Mouse (Mus musculus) right cerebral cortex, adult 2 months (tissue): ENCODE data around the gene Map4k5.
A peak's percentile ranks its signal among the peaks of the same experiment; 100 is the strongest.

ENCODE experiments used
- DNase-seq, 2 experiments: peaks; one replicate each; pipeline ENCODE4 v3.0.0; 2021 to 2022; ENCODE audit warnings: low spot score in 2 of 2

Map4k5 gene

DNA sequence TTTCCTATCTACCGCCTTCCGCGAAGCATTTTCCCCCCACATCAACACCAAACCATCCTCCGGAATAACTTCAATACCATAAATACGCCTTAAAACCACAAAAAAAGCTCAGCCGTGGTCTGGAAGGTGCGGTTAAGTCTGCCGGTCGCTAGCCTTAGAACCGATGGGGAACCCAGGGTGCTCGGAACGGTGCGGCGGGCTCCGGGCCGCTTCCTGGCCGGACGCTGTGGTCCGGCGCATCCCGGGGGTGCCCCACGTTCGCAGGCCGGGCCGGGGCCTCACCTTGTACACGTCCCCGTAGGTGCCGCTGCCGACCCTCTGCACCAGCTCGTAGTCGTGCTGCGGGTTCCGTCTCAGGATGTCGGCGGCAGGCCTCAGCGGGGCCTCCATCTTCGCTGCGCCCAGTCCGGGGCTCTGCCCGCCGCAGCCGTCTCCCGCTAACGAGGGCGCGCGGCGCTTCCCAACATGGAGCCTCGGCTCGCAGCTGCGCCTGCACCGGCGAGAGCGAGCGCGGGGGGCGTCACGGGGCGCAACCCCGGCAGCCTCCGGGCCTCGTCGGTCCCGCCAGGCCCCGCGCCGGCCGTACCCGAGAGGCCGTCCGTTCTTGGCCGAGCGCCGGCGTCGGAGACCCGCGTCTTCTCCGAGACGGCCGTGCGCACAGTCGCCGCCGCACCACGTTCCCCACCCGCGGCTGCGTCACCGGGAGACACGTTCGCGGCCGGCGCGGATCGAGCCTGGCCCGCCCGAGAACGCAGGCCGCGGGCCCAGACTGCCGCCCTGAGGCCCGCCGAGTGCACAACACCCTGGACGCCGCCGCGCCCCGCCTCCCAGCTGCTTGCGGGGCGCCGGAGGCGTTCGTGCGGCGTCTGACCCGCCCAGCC lies at the start of gene Map4k5, which contains the start of gene Atl1:
TSS of gene Map4k5 (minus strand) at position 830 of the 881 bp plus-strand sequence.
TSS of gene Atl1 (plus strand) at position 244 of the 881 bp plus-strand sequence.
- DNase-seq: peak; percentile 86 to 88

GRCm38 (mm10) chr12:69941655-69942329 lies 48.8 kb upstream of the Map4k5 start:
- DNase-seq: no peak

- no peak for DNase-seq
Measured at GRCm38 (mm10) chr12:69939291-69939690, 46.3 kb upstream of the Map4k5 start.

DNA sequence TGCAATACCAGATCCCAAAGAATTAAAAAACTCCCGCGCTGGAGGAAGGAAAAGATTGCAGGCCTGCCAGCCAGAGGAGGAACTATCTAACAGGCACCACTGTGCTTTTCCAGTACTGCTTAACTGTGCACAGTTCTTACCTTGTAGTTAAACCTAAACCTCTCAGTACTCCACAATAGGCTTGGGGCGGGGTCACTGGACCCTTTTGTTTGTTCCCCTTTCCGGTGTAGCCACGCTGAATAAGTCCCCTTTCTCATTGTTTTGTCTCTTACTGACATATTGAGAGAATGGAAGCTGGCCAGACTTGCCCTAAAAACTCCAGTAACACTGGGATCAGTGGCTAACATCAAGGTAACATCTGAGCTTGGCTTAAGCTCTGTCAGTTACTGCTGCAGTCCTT lies 44.7 kb upstream of the Map4k5 start:
- no peak for DNase-seq

GRCm38 (mm10) chr12:69926716-69927115 lies 33.7 kb upstream of the Map4k5 start:
- DNase-seq: no peak

DNA sequence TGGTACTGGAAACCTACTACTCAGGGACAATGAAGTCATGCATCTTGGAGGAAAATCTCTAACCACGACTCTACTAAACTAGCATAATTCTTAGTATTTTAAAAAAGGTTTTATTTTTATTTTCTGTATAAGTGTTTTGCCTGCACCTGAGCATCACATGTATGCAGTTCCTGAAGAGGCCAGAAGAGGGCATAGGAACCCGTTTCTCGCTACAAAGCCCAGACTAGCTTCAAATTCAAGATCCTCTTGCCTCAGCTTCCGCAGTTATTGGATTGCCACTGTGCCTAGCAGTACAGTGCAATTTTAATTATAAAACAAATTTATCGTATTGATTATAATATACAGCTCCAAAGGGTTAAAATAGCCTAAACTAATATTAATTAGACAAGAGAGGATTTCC lies 31.0 kb upstream of the Map4k5 start:
- DNase-seq: peak in 1 of 2 experiments; percentile 26

DNA sequence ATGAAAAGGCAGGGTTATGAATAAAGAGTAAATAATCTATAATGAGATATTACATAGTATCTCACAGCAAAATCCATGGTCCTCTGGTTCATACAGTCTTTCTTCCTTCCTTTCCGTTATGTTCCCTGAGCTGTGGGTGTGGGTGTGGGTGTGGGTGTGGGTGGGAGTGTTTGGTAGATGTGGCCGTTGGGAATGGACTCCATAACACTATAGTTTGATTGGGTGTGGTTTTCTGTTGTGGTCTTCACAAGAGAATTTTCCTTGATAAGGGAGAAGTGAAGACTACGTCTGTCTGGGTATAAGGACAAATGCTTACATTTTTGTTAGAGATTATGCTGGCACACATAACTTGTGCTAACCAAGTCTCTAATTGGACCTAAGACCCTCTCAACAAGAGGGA lies 30.6 kb upstream of the Map4k5 start:
- no peak for DNase-seq

DNA sequence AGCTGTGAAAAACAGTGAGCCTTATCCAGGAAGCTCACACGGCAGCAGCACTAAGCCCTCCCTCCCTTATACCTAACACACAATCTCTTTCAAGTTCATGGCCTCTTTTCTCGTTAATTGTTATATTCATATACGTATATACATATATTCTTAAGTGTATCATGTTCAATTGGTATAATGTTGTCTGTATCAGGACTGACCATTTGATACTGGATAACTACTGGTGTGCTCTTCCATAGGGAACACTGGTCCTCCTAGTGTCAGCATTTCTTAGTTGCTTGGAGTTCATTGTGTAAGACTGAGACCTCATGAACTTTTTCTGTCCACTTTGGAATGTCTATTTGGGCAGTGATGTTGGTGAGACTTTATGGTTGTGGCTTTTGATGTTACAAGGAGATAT lies 30.1 kb upstream of the Map4k5 start:
- DNase-seq: no peak

- DNase-seq: no peak
Measured at GRCm38 (mm10) chr12:69922099-69922498, 29.1 kb upstream of the Map4k5 start.

GRCm38 (mm10) chr12:69917870-69918269 lies 24.9 kb upstream of the Map4k5 start:
- DNase-seq: no peak

- DNase-seq: no peak
Measured at GRCm38 (mm10) chr12:69912737-69913136, 19.7 kb upstream of the Map4k5 start.

DNA sequence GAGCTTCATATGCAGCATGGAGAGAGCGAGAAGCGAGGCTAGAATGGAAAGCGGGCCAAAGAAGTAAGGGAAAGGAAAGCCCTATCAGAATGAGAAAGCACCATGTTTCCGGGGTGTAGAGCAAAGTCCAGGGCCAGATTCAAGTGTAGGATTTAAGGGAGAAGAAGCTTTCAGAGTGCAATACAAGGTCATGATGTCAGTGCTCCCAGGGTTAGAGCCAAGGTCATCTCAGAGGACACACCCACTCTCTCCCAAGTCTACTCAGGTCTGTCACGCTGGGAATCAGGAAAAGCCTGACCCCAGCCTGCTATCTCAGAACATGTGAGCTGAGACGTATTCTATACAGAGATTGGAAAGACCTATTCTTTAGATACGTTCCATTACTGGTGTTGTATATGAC lies 18.9 kb upstream of the Map4k5 start:
- DNase-seq: no peak

DNA sequence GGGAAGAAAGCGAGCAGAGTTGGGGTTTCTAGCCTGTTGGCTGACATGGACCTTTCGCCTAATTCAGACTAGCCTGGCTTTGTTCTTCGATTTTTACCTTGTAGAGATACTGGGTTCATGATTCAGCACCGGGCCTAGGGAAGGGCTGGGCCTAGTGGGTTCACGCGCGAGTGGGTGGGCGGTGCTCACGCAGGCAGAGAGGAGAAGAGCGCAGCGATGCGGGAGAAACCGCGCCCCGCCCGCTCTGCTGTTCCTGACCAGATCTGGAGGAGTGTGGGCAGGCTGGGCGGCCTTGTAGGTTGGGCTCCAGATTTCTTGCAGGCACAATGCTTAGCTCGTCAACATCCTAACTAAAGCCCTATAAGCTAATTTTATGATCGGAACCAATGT lies 15.5 kb upstream of the Map4k5 start:
- peak; percentile 90 for DNase-seq

GRCm38 (mm10) chr12:69907667-69908510 lies 14.9 kb upstream of the Map4k5 start:
- peak; percentile 81 to 83 for DNase-seq

GRCm38 (mm10) chr12:69904991-69905390 lies 12.0 kb upstream of the Map4k5 start:
- DNase-seq: no peak

DNA sequence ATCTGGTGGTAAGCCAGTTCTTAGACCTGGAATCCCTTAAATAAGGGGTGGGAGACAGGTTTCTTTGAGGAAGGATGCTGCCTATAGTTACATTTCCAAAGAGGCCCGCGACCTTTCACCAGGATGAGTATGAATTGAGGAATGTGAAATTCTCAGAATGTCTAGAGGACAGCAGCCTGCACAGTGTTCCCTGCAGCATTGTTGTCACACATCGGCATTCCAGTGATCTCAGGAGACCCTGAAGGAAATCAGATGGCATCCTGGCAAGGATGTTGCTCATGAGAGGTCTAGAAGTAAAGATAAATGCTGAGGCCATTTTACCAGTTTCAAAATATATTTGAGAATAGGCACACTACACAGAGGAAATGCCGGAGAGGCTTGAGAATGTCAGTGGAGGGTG lies 5.1 kb upstream of the Map4k5 start:
- no peak for DNase-seq

- no peak for DNase-seq
Measured at GRCm38 (mm10) chr12:69895046-69895445, 2.0 kb upstream of the Map4k5 start.

DNA sequence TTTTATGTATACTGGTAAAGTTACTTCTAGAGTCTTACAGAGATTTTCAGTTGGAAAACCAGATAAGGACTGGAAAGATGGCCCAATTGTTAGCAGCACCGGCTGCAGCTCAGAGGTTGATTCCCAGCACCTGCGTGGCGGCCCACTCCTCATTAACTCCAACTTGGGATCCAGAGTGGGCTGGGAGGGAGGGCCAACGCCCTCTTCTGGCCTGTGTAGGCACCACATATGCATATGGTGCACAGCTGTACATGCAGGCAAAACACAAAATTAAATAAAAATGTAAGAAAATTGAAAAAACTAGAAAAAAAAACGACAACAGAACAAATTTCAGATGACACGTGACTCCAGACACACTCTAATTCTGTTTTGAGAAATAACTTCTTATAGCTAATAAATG lies 927 bp upstream of the Map4k5 start:
- DNase-seq: no peak

GRCm38 (mm10) chr12:69891721-69892120 lies 1.3 kb downstream of the Map4k5 start:
- DNase-seq: no peak

DNA sequence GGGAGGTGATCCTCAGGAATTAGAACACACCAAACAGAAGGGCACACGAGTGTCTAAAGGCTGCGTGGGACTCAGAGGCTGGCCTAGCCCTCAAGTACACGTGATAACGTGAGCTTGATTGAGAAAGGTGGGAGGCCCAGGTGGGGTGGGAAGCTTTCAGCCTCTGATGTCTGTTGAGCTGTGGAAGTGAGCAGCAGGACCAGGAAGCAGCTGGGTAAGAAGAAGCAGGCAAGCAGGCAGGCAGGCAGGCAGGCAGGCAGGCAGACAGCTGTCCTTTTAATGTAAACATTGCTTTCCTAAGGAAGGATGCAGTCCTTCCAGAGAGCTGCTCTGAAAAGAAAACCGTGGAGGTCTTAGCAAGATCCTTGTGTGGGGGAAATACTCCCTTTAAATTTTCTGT lies 2.5 kb downstream of the Map4k5 start:
- DNase-seq: no peak

- no peak for DNase-seq
Measured at GRCm38 (mm10) chr12:69890051-69890450, 2.9 kb downstream of the Map4k5 start.

DNA sequence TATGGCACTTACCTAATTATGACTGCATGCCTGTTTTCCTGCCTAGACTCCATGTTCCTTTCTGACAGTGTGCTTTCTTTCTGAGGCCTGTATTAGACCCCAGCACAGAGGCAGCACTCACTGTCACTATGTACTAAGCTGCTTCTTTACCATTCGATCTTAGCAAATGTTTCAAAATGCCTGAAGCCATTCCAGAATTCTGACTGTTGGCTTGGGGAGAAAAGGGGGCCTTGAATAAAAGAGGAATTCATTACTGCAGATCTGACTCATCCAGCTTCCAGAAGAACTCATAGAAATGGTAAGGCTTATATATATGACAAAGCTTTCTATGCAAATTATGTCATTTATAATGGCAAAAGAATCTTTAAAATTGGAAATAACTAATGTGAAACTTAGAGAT lies 4.7 kb downstream of the Map4k5 start:
- DNase-seq: no peak
